Mouse (Mus musculus) neural tube, embryonic 15.5 days (tissue): ENCODE data around the gene Srbd1. TPM values are rescaled to one million over a fixed set of nuclear protein-coding genes. Genes with fewer than 3 reads are reported as not detected.

Experiments
- ATAC-seq: fragments of 200-750 bp; cut with Nextera tagmentation; 2 replicates; pipeline ENCODE4 v1.8.0; 2017; ENCODE audit warnings: mild to moderate bottlenecking, moderate TSS enrichment, moderate library complexity; ENCODE audit not compliant: low FRiP score
- H3K27ac ChIP-seq: fragments of 300-500 bp; sonication (generic); replicated peaks from 2 replicates; pipeline ENCODE4 v1.5.1; 2015; ENCODE audit warnings: mild to moderate bottlenecking, inconsistent platforms
- H3K27me3 ChIP-seq: fragments of 300-500 bp; sonication (generic); replicated peaks from 2 replicates; pipeline ENCODE4 v1.6.1; 2015; ENCODE audit warnings: inconsistent platforms
- H3K36me3 ChIP-seq: fragments of 300-500 bp; sonication (generic); 2 replicates; pipeline ENCODE4 v1.6.1; 2015; ENCODE audit warnings: inconsistent platforms
- H3K4me1 ChIP-seq: fragments of 300-500 bp; sonication (generic); 2 replicates; pipeline ENCODE4 v1.6.1; 2015; ENCODE audit warnings: inconsistent platforms
- H3K4me2 ChIP-seq: fragments of 300-500 bp; sonication (generic); 2 replicates; pipeline ENCODE4 v1.6.1; 2015; ENCODE audit warnings: inconsistent platforms, mild to moderate bottlenecking, moderate library complexity
- H3K4me3 ChIP-seq: fragments of 300-500 bp; sonication (generic); replicated peaks from 2 replicates; pipeline ENCODE4 v1.5.1; 2015; ENCODE audit warnings: mild to moderate bottlenecking, inconsistent platforms
- H3K9ac ChIP-seq: fragments of 300-500 bp; sonication (generic); replicated peaks from 2 replicates; pipeline ENCODE4 v1.6.1; 2015; ENCODE audit warnings: mild to moderate bottlenecking, inconsistent platforms
- H3K9me3 ChIP-seq: fragments of 300-500 bp; sonication (generic); replicated peaks from 2 replicates; pipeline ENCODE4 v1.6.1; 2016; ENCODE audit warnings: inconsistent platforms
- WGBS: fragments of 180-500 bp; shearing (Covaris S2); methylation state at CpG from one replicate; pipeline ENCODE4 v1.1.7; 2015; ENCODE audit warnings: mixed read lengths; 5-methylcytosine and 5-hydroxymethylcytosine counted together
- polyA plus RNA-seq: library from polyadenylated mRNA; unstranded; fragments of >200 nt; fragmentation: Nextera tagmentation; extraction: Ambion mirVana; gene quantifications from 2 replicates; pipeline ENCODE4 v1.2.1, GENCODE M21; 2015

Srbd1 gene
- polyA plus RNA-seq, 1 experiment from 2014 or later = 13.9 TPM

- Histone ChIP-seq H3K4me3 (no peak overlapping the region), H3K27ac (no peak overlapping the region), H3K27me3 (0 out of 2 replicates have a peak, but pooled peaks cover 4% of the 10 kb centered on the region), H3K4me2 (no peak overlapping the region), H3K4me1 (peaks cover 15% of the 10 kb centered on the region), H3K36me3 (no peaks in the 10 kb centered on the region), H3K9me3 (no peaks in the 10 kb centered on the region), H3K9ac (no peak overlapping the region)
- 93% methylated on average over 8 of the region's 8 CpGs for WGBS
- ATAC-seq = no peak
Observed at GRCm38 (mm10) chr17:85941141-85941738, 203.7 kb downstream of the Srbd1 start.

- Histone ChIP-seq H3K9me3 (no peaks in the 10 kb centered on the region), H3K4me1 (peaks cover 7% of the 10 kb centered on the region; the same call in 1 of the 2 replicates), H3K27ac (no peak overlapping the region), H3K9ac (no peak overlapping the region), H3K27me3 (peaks cover 4% of the 10 kb centered on the region; the same call in 1 of the 2 replicates), H3K4me3 (no peak overlapping the region), H3K4me2 (no peak overlapping the region), H3K36me3 (no peaks in the 10 kb centered on the region)
- over 99% methylated on average over 4 of the region's 4 CpGs for WGBS
- no peak for ATAC-seq
Observed at GRCm38 (mm10) chr17:85937131-85937530, 207.8 kb downstream of the Srbd1 start.

GRCm38 (mm10) chr17:85935268-85935667 lies 209.7 kb downstream of the Srbd1 start:
- Histone ChIP-seq H3K4me3 (no peak overlapping the region), H3K9me3 (no peaks in the 10 kb centered on the region), H3K27ac (no peak overlapping the region), H3K36me3 (no peaks in the 10 kb centered on the region), H3K4me2 (no peak overlapping the region), H3K27me3 (peaks cover 4% of the 10 kb centered on the region; the same call in 1 of the 2 replicates), H3K9ac (no peak overlapping the region), H3K4me1 (peaks cover 11% of the 10 kb centered on the region; the same call in 1 of the 2 replicates)
- 24% methylated on average over 10 of the region's 10 CpGs for WGBS
- ATAC-seq = no peak

Other genes with a start within 250 kb of the Srbd1 start
- 35.7 and 48.0 TPM in 2 replicates for gene Prkce, start 22.6 kb upstream of the Srbd1 start, polyA plus RNA-seq